Mouse (Mus musculus): ENCODE results near the gene Dgkk.

- no peak for TF ChIP-seq POLR2A (IDR thresholded peaks at IDR 0.05; ENCODE audit: control insufficient read depth, low read depth, low read length)
- TF ChIP-seq CTCF (IDR thresholded peaks at IDR 0.05; ENCODE audit: control insufficient read depth, insufficient read depth, insufficient replicate concordance, low read depth, low read length): no peak
Observed at GRCm38 (mm10) chrX:6971956-6972355, 192.8 kb downstream of the Dgkk start.

Measured in testis, adult 2 months (tissue).